Mouse (Mus musculus): ENCODE measurements around the gene Mta2. TPM values are rescaled to one million over a fixed set of nuclear protein-coding genes. Genes with fewer than 3 reads are reported as not detected.

The Mta2 gene
- polyA plus RNA-seq, 1 experiment from 2014 or later = 53.1 TPM

GRCm38 (mm10) chr19:8997546-8997945 is 55.9 kb downstream of the Mta2 start:
- Histone ChIP-seq H3K9ac (ENCODE audit: low read depth, low read length) (0 out of 2 replicates have a peak overlapping the region, but pooled peaks have one; percentile 4), H3K4me1 (replicated peaks; ENCODE audit: control insufficient read depth, insufficient read depth, low read length) (peaks cover 27% of the 10 kb centered on the region), H3K4me3 (ENCODE audit: low read depth, low read length) (no peak overlapping the region), H3K27me3 (replicated peaks; ENCODE audit: control insufficient read depth, insufficient read depth, low read length) (no peaks in the 10 kb centered on the region), H3K9me3 (ENCODE audit: control insufficient read depth) (no peaks in the 10 kb centered on the region), H3K27ac (ENCODE audit: low read depth, low read length) (peak overlapping the region; percentile 46), H3K4me2 (replicated peaks; ENCODE audit: low read depth) (peak overlapping the region; percentile 31), H3K36me3 (ENCODE audit: control insufficient read depth, insufficient read depth) (peaks cover 40% of the 10 kb centered on the region)
- peak; percentile 93 for ATAC-seq
- WGBS = 12% methylated on average over 4 of the region's 4 CpGs
- TF ChIP-seq CTCF (IDR thresholded peaks at IDR 0.05; ENCODE audit: low read depth) = peak; percentile 43; the same call in 1 of the 2 replicates

- H3K4me1 ChIP-seq (replicated peaks; ENCODE audit: control insufficient read depth, insufficient read depth, low read length) = peaks cover 19% of the 10 kb centered on the region
- WGBS = 64% methylated on average over 6 of the region's 6 CpGs
- peaks cover 49% of the 10 kb centered on the region for H3K36me3 ChIP-seq (ENCODE audit: control insufficient read depth, insufficient read depth)
- H3K4me2 ChIP-seq (replicated peaks; ENCODE audit: low read depth) = no peak overlapping the region
- no peak overlapping the region for H3K4me3 ChIP-seq (ENCODE audit: low read depth, low read length)
- no peak overlapping the region for H3K27ac ChIP-seq (ENCODE audit: low read depth, low read length)
- H3K9ac ChIP-seq (ENCODE audit: low read depth, low read length) = no peak overlapping the region
- ATAC-seq = no peak
- no peaks in the 10 kb centered on the region for H3K27me3 ChIP-seq (replicated peaks; ENCODE audit: control insufficient read depth, insufficient read depth, low read length)
- H3K9me3 ChIP-seq (ENCODE audit: control insufficient read depth) = no peaks in the 10 kb centered on the region
- no peak for TF ChIP-seq CTCF (IDR thresholded peaks at IDR 0.05; ENCODE audit: low read depth)
These were observed 56.9 kb downstream of the Mta2 start for GRCm38 (mm10) chr19:8998546-8998945.

- ATAC-seq = no peak
- 74% methylated on average over 4 of the region's 4 CpGs for WGBS
These were observed 57.5 kb downstream of the Mta2 start for GRCm38 (mm10) chr19:8999223-8999622.

More at GRCm38 (mm10) chr19:8999223-8999622, 57.5 kb downstream of the Mta2 start:
- Histone ChIP-seq H3K4me2 (replicated peaks; ENCODE audit: low read depth) (no peak overlapping the region), H3K27ac (ENCODE audit: low read depth, low read length) (no peak overlapping the region), H3K9ac (ENCODE audit: low read depth, low read length) (no peak overlapping the region), H3K27me3 (replicated peaks; ENCODE audit: control insufficient read depth, insufficient read depth, low read length) (no peaks in the 10 kb centered on the region), H3K9me3 (ENCODE audit: control insufficient read depth) (no peaks in the 10 kb centered on the region), H3K36me3 (ENCODE audit: control insufficient read depth, insufficient read depth) (peaks cover 55% of the 10 kb centered on the region), H3K4me3 (ENCODE audit: low read depth, low read length) (no peak overlapping the region), H3K4me1 (replicated peaks; ENCODE audit: control insufficient read depth, insufficient read depth, low read length) (peaks cover 19% of the 10 kb centered on the region)
- no peak for TF ChIP-seq CTCF (IDR thresholded peaks at IDR 0.05; ENCODE audit: low read depth)

Other genes with a start within 250 kb of the Mta2 start
- 237 and 283 TPM in 2 replicates for gene Slc3a2, start 218.5 kb upstream of the Mta2 start, polyA plus RNA-seq (2015; fragmentation: Nextera tagmentation; extraction: Ambion mirVana)
- gene Wdr74, start 206.0 kb upstream of the Mta2 start, polyA plus RNA-seq (2015; fragmentation: Nextera tagmentation; extraction: Ambion mirVana) = 32.8 and 33.4 TPM in 2 replicates
- 0.50 and 0.56 TPM in 2 replicates for gene 1700092M07Rik, start 201.2 kb upstream of the Mta2 start, polyA plus RNA-seq (2015; fragmentation: Nextera tagmentation; extraction: Ambion mirVana)
- 83.4 and 89.2 TPM in 2 replicates for gene Stx5a, start 200.5 kb upstream of the Mta2 start, polyA plus RNA-seq (2015; fragmentation: Nextera tagmentation; extraction: Ambion mirVana)
- 54.5 and 57.2 TPM in 2 replicates for gene Nxf1, start 184.8 kb upstream of the Mta2 start, polyA plus RNA-seq (2015; fragmentation: Nextera tagmentation; extraction: Ambion mirVana)
- 136 and 137 TPM in 2 replicates for gene Tmem223, start 170.9 kb upstream of the Mta2 start, polyA plus RNA-seq (2015; fragmentation: Nextera tagmentation; extraction: Ambion mirVana)
- 93.5 and 97.4 TPM in 2 replicates for gene Tmem179b, start 167.4 kb upstream of the Mta2 start, polyA plus RNA-seq (2015; fragmentation: Nextera tagmentation; extraction: Ambion mirVana)
- 12.0 and 13.2 TPM in 2 replicates for gene Taf6l, start 155.5 kb upstream of the Mta2 start, polyA plus RNA-seq (2015; fragmentation: Nextera tagmentation; extraction: Ambion mirVana)
- gene Polr2g, start 143.3 kb upstream of the Mta2 start, polyA plus RNA-seq (2015; fragmentation: Nextera tagmentation; extraction: Ambion mirVana) = 114 and 115 TPM in 2 replicates
- gene Zbtb3, start 139.3 kb upstream of the Mta2 start, polyA plus RNA-seq (2015; fragmentation: Nextera tagmentation; extraction: Ambion mirVana) = 1.9 and 2.0 TPM in 2 replicates
- 18.2 and 19.9 TPM in 2 replicates for gene Ttc9c, start 122.5 kb upstream of the Mta2 start, polyA plus RNA-seq (2015; fragmentation: Nextera tagmentation; extraction: Ambion mirVana)
- gene Hnrnpul2, start 121.9 kb upstream of the Mta2 start, polyA plus RNA-seq (2015; fragmentation: Nextera tagmentation; extraction: Ambion mirVana) = 5.4 and 6.0 TPM in 2 replicates
- not detected in 2 replicates for gene AC129217.1, start 112.1 kb upstream of the Mta2 start, polyA plus RNA-seq (2015; fragmentation: Nextera tagmentation; extraction: Ambion mirVana)
- 43.2 and 47.2 TPM in 2 replicates for gene Bscl2, start 104.4 kb upstream of the Mta2 start, polyA plus RNA-seq (2015; fragmentation: Nextera tagmentation; extraction: Ambion mirVana)
- gene Gng3, start 102.7 kb upstream of the Mta2 start, polyA plus RNA-seq (2015; fragmentation: Nextera tagmentation; extraction: Ambion mirVana) = 9.4 and 10.9 TPM in 2 replicates
- 2.2 TPM in 2 replicates for gene Lrrn4cl, start 91.1 kb upstream of the Mta2 start, polyA plus RNA-seq (2015; fragmentation: Nextera tagmentation; extraction: Ambion mirVana)
- 170 and 180 TPM in 2 replicates for gene Ubxn1, start 70.4 kb upstream of the Mta2 start, polyA plus RNA-seq (2015; fragmentation: Nextera tagmentation; extraction: Ambion mirVana)
- gene Uqcc3, start 61.0 kb upstream of the Mta2 start, polyA plus RNA-seq (2015; fragmentation: Nextera tagmentation; extraction: Ambion mirVana) = 65.4 and 67.9 TPM in 2 replicates
- 44.1 and 44.6 TPM in 2 replicates for gene Lbhd1, start 58.1 kb upstream of the Mta2 start, polyA plus RNA-seq (2015; fragmentation: Nextera tagmentation; extraction: Ambion mirVana)
- not detected in 2 replicates for gene Gm49403, start 57.9 kb upstream of the Mta2 start, polyA plus RNA-seq (2015; fragmentation: Nextera tagmentation; extraction: Ambion mirVana)
- 54.5 and 55.6 TPM in 2 replicates for gene 1810009A15Rik, start 53.0 kb upstream of the Mta2 start, polyA plus RNA-seq (2015; fragmentation: Nextera tagmentation; extraction: Ambion mirVana)
- gene Gm49416, start 52.9 kb upstream of the Mta2 start, polyA plus RNA-seq (2015; fragmentation: Nextera tagmentation; extraction: Ambion mirVana) = not detected in 2 replicates
- 14.5 and 16.1 TPM in 2 replicates for gene Ints5, start 48.9 kb upstream of the Mta2 start, polyA plus RNA-seq (2015; fragmentation: Nextera tagmentation; extraction: Ambion mirVana)
- 41.4 and 42.3 TPM in 2 replicates for gene Ganab, start 43.8 kb upstream of the Mta2 start, polyA plus RNA-seq (2015; fragmentation: Nextera tagmentation; extraction: Ambion mirVana)
- 36.6 and 37.5 TPM in 2 replicates for gene B3gat3, start 21.5 kb upstream of the Mta2 start, polyA plus RNA-seq (2015; fragmentation: Nextera tagmentation; extraction: Ambion mirVana)
- gene Rom1, start 12.5 kb upstream of the Mta2 start, polyA plus RNA-seq (2015; fragmentation: Nextera tagmentation; extraction: Ambion mirVana) = 6.3 and 6.7 TPM in 2 replicates
- gene Eml3, start 12.3 kb upstream of the Mta2 start, polyA plus RNA-seq (2015; fragmentation: Nextera tagmentation; extraction: Ambion mirVana) = 12.0 and 13.6 TPM in 2 replicates
- gene Tut1, start 12.0 kb downstream of the Mta2 start, polyA plus RNA-seq (2015; fragmentation: Nextera tagmentation; extraction: Ambion mirVana) = 10.7 and 11.1 TPM in 2 replicates
- 164 and 168 TPM in 2 replicates for gene Eef1g, start 25.2 kb downstream of the Mta2 start, polyA plus RNA-seq (2015; fragmentation: Nextera tagmentation; extraction: Ambion mirVana)
- 26.2 and 30.1 TPM in 2 replicates for gene Ahnak, start 47.4 kb downstream of the Mta2 start, polyA plus RNA-seq (2015; fragmentation: Nextera tagmentation; extraction: Ambion mirVana)
- gene Scgb1a1, start 146.1 kb downstream of the Mta2 start, polyA plus RNA-seq (2015; fragmentation: Nextera tagmentation; extraction: Ambion mirVana) = not detected in 2 replicates
- gene Asrgl1, start 193.8 kb downstream of the Mta2 start, polyA plus RNA-seq (2015; fragmentation: Nextera tagmentation; extraction: Ambion mirVana) = 2.5 and 3.2 TPM in 2 replicates

All from intestine, postnatal 0 days (tissue).